Comparison of ENCODE assay signal across 8 mouse cellular contexts in genomic region chr1:156672720-156673475, GRCm38 (mm10). TPM values are rescaled to one million over a fixed set of nuclear protein-coding genes. Genes with fewer than 3 reads are reported as not detected.
A peak's percentile ranks its signal among the peaks of the same experiment; 100 is the strongest.
DNase-seq lines count a peak whose midpoint lies in the region; ATAC-seq and TF ChIP-seq lines count a peak whose summit lies in the region.

No protein-coding gene starts in this region.

- DNase-seq in heart, adult 11 months = peak; percentile 94
- no peak for DNase-seq in heart, adult 8-10 months (ENCODE audit: low spot score)
- DNase-seq in heart, postnatal 0 days (ENCODE audit: low spot score) = peak; percentile 46
- peak; percentile 35 for DNase-seq in testis, postnatal 10 days (ENCODE audit: low spot score)
- DNase-seq in left cerebral cortex, postnatal 4 days = no peak
- DNase-seq in right cerebral cortex, postnatal 25 days = no peak

- TF ChIP-seq POLR2A in bone marrow, adult 2 months (IDR thresholded peaks at IDR 0.05; ENCODE audit: borderline replicate concordance, control insufficient read depth, low read depth, low read length) = no peak

- peak overlapping the region; percentile 42 for H3K27ac ChIP-seq in bone marrow, adult 2 months (ENCODE audit: control insufficient read depth, insufficient read depth, low read depth, low read length, poor library complexity)
- H3K27ac ChIP-seq in heart, postnatal 0 days (ENCODE audit: low read depth) = peak overlapping the region; percentile 65
- H3K27ac ChIP-seq in lung, embryonic 16.5 days (ENCODE audit: low read length) = peak overlapping the region; percentile 15; the same call in 1 of the 2 replicates

- WGBS in bone marrow, adult 2 months = 5% methylated on average over 14 of the region's 14 CpGs
- 27% methylated on average over 14 of the region's 14 CpGs for WGBS in heart, postnatal 0 days
- WGBS in lung, embryonic 16.5 days = 9% methylated on average over 14 of the region's 14 CpGs

- peak overlapping the region; percentile 71 for H3K9ac ChIP-seq in heart, postnatal 0 days (replicated peaks; ENCODE audit: low read depth, low read length)
- peak overlapping the region; percentile 70 for H3K9ac ChIP-seq in lung, embryonic 16.5 days (ENCODE audit: low read length)

- peaks cover 2% of the 10 kb centered on the region for H3K4me1 ChIP-seq in bone marrow, adult 2 months (ENCODE audit: control insufficient read depth, insufficient read depth, low read length)
- H3K4me1 ChIP-seq in heart, postnatal 0 days (ENCODE audit: control insufficient read depth, insufficient read depth) = peaks cover 17% of the 10 kb centered on the region; the same call in 1 of the 2 replicates
- H3K4me1 ChIP-seq in lung, embryonic 16.5 days (replicated peaks; ENCODE audit: control insufficient read depth, insufficient read depth, low read length) = peaks cover 16% of the 10 kb centered on the region

- peak overlapping the region; percentile 85 for H3K4me3 ChIP-seq in bone marrow, adult 2 months (replicated peaks; ENCODE audit: control insufficient read depth, low read depth, low read length)
- H3K4me3 ChIP-seq in heart, postnatal 0 days (ENCODE audit: low read depth, low read length) = peak overlapping the region; percentile 72
- peak overlapping the region; percentile 69 for H3K4me3 ChIP-seq in lung, embryonic 16.5 days (ENCODE audit: low read length)

- no peaks in the 10 kb centered on the region for H3K36me3 ChIP-seq in heart, postnatal 0 days (replicated peaks; ENCODE audit: control insufficient read depth, insufficient read depth, low read length)
- no peaks in the 10 kb centered on the region for H3K36me3 ChIP-seq in lung, embryonic 16.5 days (ENCODE audit: control insufficient read depth, insufficient read depth, low read length)

- no peak for TF ChIP-seq EP300 in heart, postnatal 0 days (IDR thresholded peaks at IDR 0.05; ENCODE audit: low read depth)

- H3K27me3 ChIP-seq in heart, postnatal 0 days (ENCODE audit: control insufficient read depth, insufficient read depth, low read length) = no peaks in the 10 kb centered on the region
- H3K27me3 ChIP-seq in lung, embryonic 16.5 days (ENCODE audit: control insufficient read depth, insufficient read depth, low read depth, low read length) = no peaks in the 10 kb centered on the region

- intact Hi-C loops in left cerebral cortex, postnatal 4 days (cut with DNase I) = no loop called here

- TF ChIP-seq CTCF in bone marrow, adult 2 months (IDR thresholded peaks at IDR 0.05; ENCODE audit: control insufficient read depth, insufficient read depth, low read length) = no peak; the same call in 1 of the 2 replicates
- TF ChIP-seq CTCF in heart, postnatal 0 days (IDR thresholded peaks at IDR 0.05; ENCODE audit: low read depth) = no peak

- ATAC-seq in heart, postnatal 0 days (ENCODE audit: insufficient read depth, low read depth) = no peak; the same call in 1 of the 2 replicates
- ATAC-seq in lung, embryonic 16.5 days (ENCODE audit: low read depth) = no peak

- H3K4me2 ChIP-seq in heart, postnatal 0 days (ENCODE audit: low read depth, low read length) = peak overlapping the region; percentile 89
- peak overlapping the region; percentile 95 for H3K4me2 ChIP-seq in lung, embryonic 16.5 days (ENCODE audit: low read depth, low read length)

- no peaks in the 10 kb centered on the region for H3K9me3 ChIP-seq in heart, postnatal 0 days (replicated peaks; ENCODE audit: control insufficient read depth, low read length)
- H3K9me3 ChIP-seq in lung, embryonic 16.5 days (ENCODE audit: control insufficient read depth, low read length) = no peaks in the 10 kb centered on the region

RNA-seq across cellular contexts. Expression of gene Tor3a, which starts 1.3 kb away (rescaled TPM):
- total RNA-seq in heart, adult 8-10 months (2022) = 10 to 100 TPM in 1 of 4 experiments, 1 to 10 TPM in 3; 8.1 to 11.2 (median 9.2) TPM
- 9.1 and 19.2 TPM in 2 replicates for polyA plus RNA-seq in bone marrow, adult 2 months (2011; ENCODE audit: insufficient read depth, insufficient read length, low replicate concordance, missing spikeins)
- 6.5 and 59.8 TPM in 2 replicates for total RNA-seq in heart, postnatal 0 days (2014; rRNA removed; ENCODE audit: low replicate concordance)
- polyA plus RNA-seq in heart, postnatal 0 days (2015; fragmentation: Nextera tagmentation; extraction: Ambion mirVana) = 7.1 and 7.6 TPM in 2 replicates
- polyA plus RNA-seq in lung, embryonic 16.5 days (2015; fragmentation: Nextera tagmentation; extraction: Ambion mirVana) = 14.0 and 17.0 TPM in 2 replicates
- total RNA-seq in left cerebral cortex, postnatal 4 days (2021) = 1 to 10 TPM; 3.4 to 4.4 TPM

RNA-seq across cellular contexts. Expression of gene Fam20b, which starts 46.0 kb away (rescaled TPM):
- 10 to 100 TPM; 59.9 to 68.8 (median 65.7) TPM for total RNA-seq in heart, adult 8-10 months (2022)
- 8.6 and 9.4 TPM in 2 replicates for polyA plus RNA-seq in bone marrow, adult 2 months (2011; ENCODE audit: insufficient read depth, insufficient read length, low replicate concordance, missing spikeins)
- 42.9 and 46.7 TPM in 2 replicates for total RNA-seq in heart, postnatal 0 days (2014; rRNA removed; ENCODE audit: low replicate concordance)
- polyA plus RNA-seq in heart, postnatal 0 days (2015; fragmentation: Nextera tagmentation; extraction: Ambion mirVana) = 17.8 and 20.9 TPM in 2 replicates
- 19.7 and 23.6 TPM in 2 replicates for polyA plus RNA-seq in lung, embryonic 16.5 days (2015; fragmentation: Nextera tagmentation; extraction: Ambion mirVana)
- 10 to 100 TPM; 57.3 to 58.4 TPM for total RNA-seq in left cerebral cortex, postnatal 4 days (2021)

Comparison
In these comparisons a context has a peak if more than half of its experiments do, and no peak if none do; other contexts are left out.
1. DNase-seq: peak in heart, adult 11 months (single experiment), heart, postnatal 0 days (single experiment) and testis, postnatal 10 days (single experiment); none in heart, adult 8-10 months (single experiment), left cerebral cortex, postnatal 4 days (single experiment) and right cerebral cortex, postnatal 25 days (single experiment).
2. H3K27ac ChIP-seq: peak in every context shown above with its lines; median percentile 65 in heart, postnatal 0 days; 42 in bone marrow, adult 2 months; 15 in lung, embryonic 16.5 days.
3. Peak in every context shown above with its lines, with median percentiles within 50 percentile points of each other: H3K4me3 ChIP-seq.